27 mouse cellular contexts compared by ENCODE assay signal in the genomic region with DNA sequence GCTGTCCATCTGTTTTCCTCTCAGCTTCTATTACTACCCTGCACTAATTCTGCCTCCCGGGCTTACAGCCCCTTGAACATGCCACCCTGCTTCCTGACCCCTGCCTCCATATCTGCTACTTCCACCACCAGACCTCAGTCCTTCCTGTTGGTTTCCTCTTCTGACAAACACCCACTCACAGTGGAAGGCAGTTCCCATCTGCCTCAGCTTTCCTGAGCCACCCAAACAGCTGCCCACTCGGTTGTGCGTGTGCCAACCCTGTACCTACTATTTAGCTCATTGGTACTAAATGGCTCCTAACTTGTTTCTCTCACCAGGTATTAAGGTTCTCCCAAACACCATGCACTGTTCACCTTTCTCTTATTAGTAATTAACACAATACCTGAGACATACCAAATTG.
A peak's percentile ranks its signal among the peaks of the same experiment; 100 is the strongest.
DNase-seq lines count a peak whose midpoint lies in the region; TF ChIP-seq lines count a peak whose summit lies in the region.
"Had no signal": no experiment of that assay in that cellular context is flagged by ENCODE, and none has a peak within 500 bp of the region (broad histone marks: within the 10 kb centered on the region; RNA-seq: fewer than 3 reads in every experiment).

No protein-coding gene starts in this region.

- H3K27me3 ChIP-seq in cerebellum, adult 2 months (ENCODE audit: control insufficient read depth, insufficient read depth, low read length) = no peaks in the 10 kb centered on the region
- H3K27me3 ChIP-seq: forebrain, embryonic 12.5 days; heart, embryonic 12.5 days; limb, embryonic 13.5 days; lung, embryonic 15.5 days; midbrain, embryonic 12.5 days; neural tube, embryonic 12.5 days had no signal

- no peak overlapping the region for H3K4me3 ChIP-seq in cerebellum, adult 2 months (replicated peaks; ENCODE audit: insufficient read depth, low read depth, low read length)
- H3K4me3 ChIP-seq: erythroblast, embryonic 14.5 days; forebrain, embryonic 12.5 days; gastrocnemius, adult 2 months; heart, adult 2 months; heart, embryonic 12.5 days; layer of hippocampus, adult 2 months; limb, embryonic 13.5 days; lung, embryonic 15.5 days; midbrain, embryonic 12.5 days; myocyte; neural tube, embryonic 12.5 days had no signal

- WGBS in cerebellum, adult 2 months = 79% methylated on average over 3 of the region's 3 CpGs

- H3K27ac ChIP-seq in cerebellum, adult 2 months (ENCODE audit: insufficient read depth, low read length) = no peak overlapping the region
- H3K27ac ChIP-seq: forebrain, embryonic 12.5 days; gastrocnemius, adult 2 months; heart, adult 2 months; hindbrain, embryonic 14.5 days; layer of hippocampus, adult 2 months; limb, embryonic 13.5 days; lung, embryonic 15.5 days; midbrain, embryonic 12.5 days; neural tube, embryonic 12.5 days had no signal

- H3K4me1 ChIP-seq in cerebellum, adult 2 months (ENCODE audit: control insufficient read depth, insufficient read depth, low read length) = peaks cover 3% of the 10 kb centered on the region; the same call in 1 of the 2 replicates
- H3K4me1 ChIP-seq: forebrain, embryonic 12.5 days; heart, embryonic 12.5 days; limb, embryonic 13.5 days; lung, embryonic 15.5 days; midbrain, embryonic 12.5 days; neural tube, embryonic 12.5 days had no signal

- intact Hi-C loops in left cerebral cortex, postnatal 14 days (cut with DNase I) = no loop called here

- TF ChIP-seq CTCF in cerebellum, adult 2 months (IDR thresholded peaks at IDR 0.05; ENCODE audit: borderline replicate concordance, insufficient read depth, low read depth, low read length) = no peak

- DNase-seq in frontal cortex, postnatal 36 days (ENCODE audit: low spot score in 2 of 2) = peak; percentile 26 to 55
- no peak for DNase-seq in frontal cortex, postnatal 10 days (ENCODE audit: low spot score in 2 of 2)
- DNase-seq in left cerebral cortex, postnatal 14 days (ENCODE audit: low spot score in 2 of 2) = peak; percentile 14 to 15
- DNase-seq in left cerebral cortex, adult 11 months (ENCODE audit: low spot score) = no peak
- peak; percentile 36 for DNase-seq in right cerebral cortex, postnatal 25 days
- no peak for DNase-seq in right cerebral cortex, postnatal 4 days
- DNase-seq in cerebellum, adult 2 months = no peak
- DNase-seq: adrenal gland, postnatal 14 days; cerebellum, adult 11-12 months; cerebellum, postnatal 10 days; forebrain, postnatal 0 days; gastrocnemius, adult 2 months; heart, adult 2 months; heart, postnatal 4 days; kidney, adult 9 months; kidney, postnatal 10 days; thymus, postnatal 4 days had no signal

- no peak for TF ChIP-seq POLR2A in cerebellum, adult 2 months (IDR thresholded peaks at IDR 0.05; ENCODE audit: borderline replicate concordance, insufficient read depth, low read length)

Comparison
In these comparisons a context has a peak if more than half of its experiments do, and no peak if none do; other contexts are left out.
1. DNase-seq: peak in frontal cortex, postnatal 36 days (2 of 2), left cerebral cortex, postnatal 14 days (2 of 2) and right cerebral cortex, postnatal 25 days (single experiment); none in frontal cortex, postnatal 10 days (0 of 2), left cerebral cortex, adult 11 months (single experiment), right cerebral cortex, postnatal 4 days (single experiment) and cerebellum, adult 2 months (0 of 2).